Mouse (Mus musculus): ENCODE measurements around the gene Yod1.

The Yod1 gene

DNA sequence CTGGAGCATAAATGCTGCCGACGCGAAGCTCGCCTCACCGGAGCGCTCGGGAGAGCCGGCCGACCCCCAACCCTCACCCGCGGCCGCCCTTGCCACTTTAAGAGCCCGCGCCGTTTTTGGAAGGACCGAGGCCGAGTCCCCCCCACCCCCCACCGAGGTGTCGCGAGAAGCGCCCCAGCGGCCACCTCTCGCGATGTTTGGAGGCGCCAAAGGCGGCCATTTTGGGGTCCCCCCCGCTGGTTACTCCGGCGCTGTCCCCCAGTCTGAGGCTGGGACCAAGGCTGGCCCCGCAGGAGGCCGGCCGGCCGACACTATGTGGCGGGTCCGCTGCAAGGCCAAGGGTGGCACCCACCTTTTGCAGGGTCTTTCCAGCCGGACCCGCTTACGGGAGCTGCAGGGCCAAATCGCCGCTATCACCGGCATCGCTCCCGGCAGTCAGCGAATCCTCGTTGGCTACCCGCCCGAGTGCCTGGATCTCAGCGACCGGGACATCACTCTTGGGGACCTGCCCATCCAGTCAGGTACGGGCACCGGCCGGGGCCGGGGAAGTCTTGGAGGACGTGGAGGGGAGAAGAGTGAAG lies at the start of gene Yod1:
Gene Yod1 (plus strand): TSS at position 37 of the 581 bp plus-strand sequence.
- DNase-seq (ENCODE audit: low read depth, low spot score), result peak; percentile 87

DNA sequence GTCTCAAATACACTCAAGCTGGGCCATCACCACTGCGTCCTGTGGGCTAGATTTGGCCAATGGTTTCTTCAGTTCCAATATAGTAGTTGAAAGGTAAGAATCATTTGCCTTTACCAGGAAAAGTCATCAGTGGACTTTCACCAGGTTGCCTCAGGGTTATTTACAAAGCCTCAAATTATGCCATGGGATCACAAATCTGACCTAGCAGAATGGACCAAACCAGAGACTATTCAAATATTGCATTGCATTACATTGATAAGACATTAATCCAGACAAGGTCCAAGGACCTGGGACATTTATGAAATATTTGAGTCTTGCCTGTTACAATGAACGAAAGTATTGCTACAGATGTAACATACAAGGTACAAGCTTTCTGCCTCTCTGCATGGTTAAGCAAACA lies 38.6 kb upstream of the Yod1 start:
- no peak for DNase-seq (ENCODE audit: low read depth, low spot score)

DNA sequence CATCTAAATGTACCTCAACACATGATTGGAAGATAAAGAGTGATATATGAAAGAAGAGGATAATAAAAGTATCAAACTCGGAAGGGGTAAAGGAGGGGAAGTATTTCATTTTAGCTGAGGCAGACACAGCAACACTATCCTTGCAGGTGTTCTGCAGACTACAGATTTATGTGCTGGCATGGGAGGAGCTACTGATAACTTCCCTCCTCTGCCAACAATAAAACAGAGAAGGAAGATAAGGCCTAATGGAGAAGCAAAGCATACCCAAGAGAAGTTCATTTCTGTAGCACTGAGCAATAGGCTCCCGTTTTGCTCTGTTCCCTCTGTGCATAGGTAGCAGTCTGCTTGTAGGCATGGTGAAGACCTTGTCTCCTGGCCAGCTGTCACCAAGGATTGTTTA lies 36.1 kb upstream of the Yod1 start:
- DNase-seq (ENCODE audit: low read depth, low spot score), result no peak

DNA sequence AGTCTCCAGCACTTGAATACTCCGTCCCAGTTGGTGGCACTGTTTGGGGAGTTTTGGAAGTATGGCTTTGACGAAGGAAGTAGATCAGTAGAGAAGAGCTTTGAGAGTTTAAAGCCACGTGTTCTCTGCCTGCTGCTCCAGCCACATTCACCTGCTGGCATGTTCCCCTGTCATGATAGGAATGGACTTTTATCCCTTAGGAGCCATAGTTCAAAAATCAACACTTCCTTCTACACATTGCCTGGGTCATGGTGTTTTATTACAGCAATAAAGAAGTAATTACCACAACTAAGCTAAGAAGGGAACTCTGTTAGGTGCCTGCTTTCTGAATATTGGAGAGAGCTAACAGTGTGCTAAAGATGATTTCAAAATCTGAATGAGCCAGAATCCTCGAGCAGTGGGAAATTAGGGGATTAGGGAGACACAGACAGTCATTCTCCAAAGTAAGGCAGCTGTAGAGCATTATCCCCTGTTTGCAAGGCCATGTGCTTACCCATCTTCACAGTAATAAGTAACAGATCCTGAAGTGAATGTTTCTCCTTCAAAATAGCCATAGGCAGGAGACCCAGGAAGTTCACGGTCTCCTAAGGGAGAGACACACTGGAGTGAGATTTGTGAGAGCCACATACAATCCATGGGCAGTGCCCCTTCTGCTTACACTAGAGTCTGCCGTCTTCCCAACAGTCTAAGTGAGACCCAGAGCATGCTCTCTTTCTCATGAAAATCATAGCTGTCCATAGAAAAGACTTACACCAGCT lies 35.3 kb upstream of the Yod1 start:
- no peak for DNase-seq (ENCODE audit: low read depth, low spot score)

DNA sequence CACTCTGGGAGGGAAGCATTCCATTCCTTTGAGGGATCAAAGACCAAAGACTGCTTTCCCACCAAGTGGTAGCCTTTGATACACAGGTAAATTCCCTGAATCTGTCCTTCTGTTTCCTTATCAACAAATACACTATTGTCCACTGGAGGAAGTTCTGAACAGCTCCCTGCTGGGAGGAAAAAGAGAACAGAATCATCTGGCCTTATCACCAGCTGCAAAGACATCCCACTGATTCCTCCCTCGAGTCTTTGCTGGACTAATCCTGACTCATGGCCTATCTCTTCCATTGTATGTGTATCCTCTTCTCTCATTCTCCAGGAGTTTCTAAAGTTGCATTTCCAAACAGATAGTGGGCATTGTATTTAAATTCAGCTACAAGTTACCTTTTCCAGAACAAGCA lies 33.2 kb upstream of the Yod1 start:
- DNase-seq (ENCODE audit: low read depth, low spot score), result no peak

DNA sequence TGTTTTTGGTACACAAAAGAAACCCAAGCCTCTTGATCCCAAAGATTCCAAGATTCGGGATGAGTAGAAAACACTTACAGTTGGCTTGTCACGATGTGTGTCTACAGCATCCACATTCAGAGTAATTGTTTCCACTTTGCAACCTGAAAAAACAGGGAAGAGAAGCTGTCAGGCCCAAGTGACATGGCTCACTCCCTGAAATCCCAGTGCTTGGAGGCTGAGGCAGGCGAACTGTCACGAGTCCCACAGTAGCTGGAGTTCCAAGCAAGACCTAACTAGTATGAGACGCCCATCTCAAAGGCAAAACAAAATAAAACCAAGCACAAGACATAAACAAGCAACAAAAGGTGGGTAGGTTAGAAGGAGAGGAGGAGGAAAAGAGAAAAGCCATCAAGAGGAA lies 18.5 kb upstream of the Yod1 start:
- DNase-seq (ENCODE audit: low read depth, low spot score), result no peak

DNA sequence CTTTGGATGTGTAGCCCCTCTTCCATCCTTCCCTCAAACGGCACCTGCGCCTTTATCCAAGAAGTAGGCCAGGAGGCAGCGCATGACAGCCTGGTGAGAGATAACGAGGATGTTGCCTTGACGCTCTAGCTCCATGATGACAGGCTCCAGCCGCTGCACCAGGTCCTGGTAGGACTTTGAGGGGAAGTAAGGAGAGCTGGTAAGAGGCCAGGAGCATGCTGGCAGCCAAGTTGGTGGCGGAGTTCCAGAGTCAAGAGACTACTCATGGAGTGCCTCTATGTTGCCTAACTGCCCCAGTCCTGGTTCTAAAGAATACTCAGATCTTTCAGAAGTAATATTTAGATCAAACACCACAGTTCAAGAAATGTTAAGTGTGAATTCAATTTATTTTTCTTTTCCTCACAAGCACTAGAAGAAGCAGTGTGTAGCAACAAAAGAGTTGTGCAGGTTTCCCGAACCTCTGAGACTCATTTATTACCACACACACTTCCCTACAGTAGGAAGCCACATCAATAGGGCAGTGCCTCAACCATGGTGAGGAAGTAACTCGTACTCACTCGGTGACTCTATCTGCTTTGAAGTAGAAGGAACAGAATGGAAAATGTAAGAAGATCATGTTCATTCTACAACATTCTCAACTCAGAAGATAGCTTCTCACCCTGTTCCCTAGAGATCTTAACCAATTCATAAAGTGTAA lies 17.0 kb upstream of the Yod1 start:
- no peak for DNase-seq (ENCODE audit: low read depth, low spot score)

DNA sequence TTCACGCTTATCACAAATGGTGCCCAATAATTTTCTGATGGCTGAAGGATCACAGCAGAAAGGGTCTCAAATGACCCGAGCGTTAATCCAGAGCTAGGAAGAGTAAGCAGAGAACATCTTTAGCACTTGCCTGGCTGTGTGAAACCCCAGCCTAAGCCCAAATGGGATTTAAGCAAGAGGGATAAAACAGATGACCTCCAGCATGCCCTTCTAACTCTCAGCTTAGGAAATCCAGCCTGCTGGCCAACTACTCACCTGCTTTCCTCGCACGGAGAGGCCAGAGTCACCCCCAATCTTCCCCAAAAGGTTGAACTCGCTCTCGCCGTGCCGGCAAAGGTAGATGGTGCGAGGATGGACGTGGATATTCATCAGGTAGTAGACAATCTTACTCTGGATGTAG lies 15.2 kb upstream of the Yod1 start:
- DNase-seq (ENCODE audit: low read depth, low spot score), result no peak

DNA sequence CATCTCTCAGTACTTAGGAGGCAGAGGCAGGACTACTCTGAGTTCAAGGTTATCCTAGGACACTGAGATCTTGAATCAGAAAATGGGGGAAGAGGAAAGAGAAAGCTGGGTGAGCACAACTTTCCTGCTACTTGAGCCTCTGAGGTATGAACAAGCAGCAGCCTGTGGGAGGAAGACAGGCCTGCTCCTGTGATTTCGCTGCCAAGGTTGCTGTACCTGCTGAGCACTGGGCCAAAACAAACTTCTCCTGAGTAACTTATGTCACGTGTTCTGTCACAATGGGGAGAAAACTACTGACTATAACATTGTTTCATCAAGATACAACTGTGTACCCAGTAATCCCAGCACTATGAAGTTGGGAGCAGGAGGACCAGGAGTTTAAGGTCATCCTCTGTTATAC lies 13.5 kb upstream of the Yod1 start:
- DNase-seq (ENCODE audit: low read depth, low spot score), result no peak

DNA sequence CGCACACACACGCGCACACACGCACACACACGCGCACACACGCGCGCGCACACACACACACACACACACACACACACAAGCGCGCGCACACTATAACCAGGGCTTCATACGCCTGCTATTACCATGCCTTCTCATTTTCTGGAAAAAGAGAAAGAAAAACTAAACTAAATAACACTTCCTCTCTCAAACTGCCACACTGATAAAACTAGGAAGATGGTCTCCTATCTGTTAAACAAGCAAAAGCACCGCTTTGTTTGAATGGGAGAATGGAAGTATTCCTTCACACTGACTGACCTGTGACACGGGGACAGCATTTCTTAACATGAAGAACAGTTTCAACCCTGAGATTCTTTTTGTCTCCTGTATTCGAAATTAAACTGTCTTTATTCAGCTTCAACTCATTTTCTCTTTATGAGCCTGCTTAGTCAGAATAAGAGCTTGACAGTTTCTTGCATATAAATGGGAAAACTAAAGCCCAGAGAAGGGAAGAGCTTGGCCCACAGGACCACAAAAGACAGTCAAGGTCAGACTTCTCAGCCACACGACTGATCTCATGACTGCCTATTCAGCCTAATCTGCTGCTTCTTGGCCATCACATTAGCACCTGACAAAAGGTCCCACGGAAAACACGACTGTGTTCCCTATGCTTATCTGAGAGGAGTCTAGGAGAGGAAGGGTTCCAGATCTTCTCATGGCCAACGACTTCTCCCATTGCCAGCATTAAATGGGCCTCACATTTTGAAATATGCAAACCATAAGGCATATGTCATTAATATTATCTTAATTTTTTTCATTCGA lies 6.6 kb upstream of the Yod1 start:
- no peak for DNase-seq (ENCODE audit: low read depth, low spot score)

DNA sequence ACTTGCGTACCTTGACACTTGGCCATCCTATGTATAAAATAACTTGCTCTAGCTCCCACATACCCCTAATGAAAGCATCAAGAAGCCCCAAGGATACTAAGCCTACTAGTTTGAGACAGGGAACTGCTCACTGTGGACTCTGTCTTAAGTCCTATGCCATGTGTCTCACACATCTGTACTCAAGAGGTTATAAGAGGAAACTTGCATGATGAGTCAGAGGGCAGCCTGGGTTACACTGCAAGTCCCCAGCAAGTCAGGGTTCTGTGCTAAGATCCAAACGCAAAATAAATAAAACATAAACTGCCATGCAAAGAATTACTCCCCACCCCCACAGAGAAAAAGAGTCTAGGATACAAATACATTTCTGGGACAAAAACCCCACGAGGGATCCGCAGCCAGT lies 3.1 kb upstream of the Yod1 start:
- peak; percentile 47 for DNase-seq (ENCODE audit: low read depth, low spot score)

DNA sequence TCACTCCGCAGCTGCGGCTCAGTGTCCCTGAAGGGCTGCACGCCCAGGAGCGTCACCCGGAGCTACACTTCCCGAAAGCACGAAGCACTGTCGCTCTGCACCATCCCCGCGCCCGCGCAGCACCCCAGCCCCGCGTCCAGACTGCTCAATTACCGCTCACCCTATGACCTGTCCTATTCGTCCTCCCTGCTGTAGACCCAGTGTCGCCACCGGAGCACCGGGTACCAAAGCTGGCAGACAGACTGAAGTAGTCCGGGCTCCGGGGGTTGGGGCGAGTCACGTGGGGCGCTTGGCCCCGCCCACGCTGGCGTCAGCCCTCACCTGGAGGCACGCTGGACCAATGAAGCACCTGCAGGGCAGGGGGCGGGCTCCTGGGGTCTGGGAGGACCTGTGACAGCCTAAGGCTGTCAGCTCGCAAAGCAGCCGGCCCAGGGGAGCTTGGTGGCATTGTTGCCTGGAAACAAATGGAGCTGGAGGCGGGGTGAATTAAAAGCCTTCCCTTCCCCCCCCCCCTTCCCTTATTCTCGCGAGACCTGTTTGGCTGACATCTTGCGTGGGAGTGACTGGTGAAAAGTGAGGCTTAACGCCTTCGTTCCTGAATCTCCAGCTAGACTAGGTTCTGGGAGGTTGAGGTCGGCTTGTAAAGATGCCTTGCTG lies 1.4 kb upstream of the Yod1 start, which contains the start of gene Gm29427:
Gene Gm29427 (minus strand): TSS at position 239 of the 657 bp plus-strand sequence.
- DNase-seq (ENCODE audit: low read depth, low spot score), result peak; percentile 88

DNA sequence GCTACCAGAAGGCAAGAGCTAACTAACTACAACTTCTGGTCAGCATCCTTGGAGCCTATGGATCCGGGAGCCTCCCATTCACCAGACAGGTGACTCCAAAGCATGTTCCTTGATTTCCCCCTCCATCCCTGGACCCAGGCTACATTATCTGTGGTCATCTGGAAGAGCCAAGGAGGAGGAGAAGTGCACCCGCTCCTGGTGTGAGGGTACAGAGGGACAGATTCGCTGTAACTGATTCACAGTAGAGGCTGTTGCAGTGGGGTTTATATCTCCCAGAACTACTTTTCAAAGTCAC lies 962 bp upstream of the Yod1 start:
- no peak for DNase-seq (ENCODE audit: low read depth, low spot score)

DNA sequence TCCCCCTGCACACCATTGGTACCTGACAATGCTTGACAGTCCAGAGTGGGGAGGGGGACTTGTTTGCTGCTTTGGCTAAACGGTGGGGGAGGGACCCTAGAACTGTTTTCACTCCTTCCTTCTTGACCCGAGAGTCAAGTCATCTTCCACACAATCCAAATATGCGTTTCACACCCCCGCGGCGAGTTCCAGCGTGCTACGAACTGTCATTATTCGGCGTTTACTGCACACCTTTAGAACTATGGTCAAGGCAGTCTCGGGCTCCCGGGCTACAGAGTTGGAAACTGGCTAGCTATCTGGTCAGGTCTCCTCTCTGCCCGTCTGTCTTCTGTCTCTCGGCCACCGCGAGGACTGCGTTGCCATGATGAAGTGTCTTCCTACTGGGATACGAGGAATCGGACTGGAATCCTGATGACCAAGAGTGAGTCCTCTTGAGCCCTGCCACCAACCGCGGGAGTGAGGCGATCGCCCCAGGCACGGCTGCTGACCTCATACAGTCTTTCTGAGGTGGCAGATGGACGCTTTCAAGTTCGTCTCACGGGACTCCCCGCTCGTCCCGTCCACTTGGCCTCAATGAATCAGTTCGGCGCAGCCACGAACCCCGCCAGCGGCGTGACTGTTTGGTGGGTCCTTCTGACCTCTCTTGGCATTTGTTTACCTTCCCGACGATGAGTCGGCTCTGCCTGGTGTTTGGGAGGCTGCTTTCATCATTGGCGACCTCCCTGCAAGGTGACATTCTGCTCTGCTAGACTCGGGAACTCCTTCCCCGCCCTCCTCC lies 425 bp upstream of the Yod1 start:
- DNase-seq (ENCODE audit: low read depth, low spot score), result peak; percentile 70

DNA sequence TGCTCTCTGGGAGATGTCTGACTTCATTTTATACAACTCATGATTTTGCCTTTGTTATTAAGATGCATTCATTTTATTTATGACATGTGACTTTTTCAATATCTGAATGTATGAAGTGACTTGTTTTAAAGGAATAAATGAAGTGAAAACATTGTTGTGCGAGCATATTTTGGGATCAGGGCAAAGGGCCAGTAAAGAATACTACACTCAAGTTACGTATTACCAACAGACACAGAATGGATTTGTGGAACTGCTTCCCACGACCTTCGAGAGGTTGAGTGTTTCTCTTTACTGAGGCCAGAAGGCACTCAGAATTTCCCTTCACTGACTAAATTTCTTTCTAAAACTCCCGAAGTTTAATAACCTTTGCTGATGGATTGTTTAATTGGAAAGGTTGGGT lies 7.1 kb downstream of the Yod1 start:
- no peak for DNase-seq (ENCODE audit: low read depth, low spot score)

DNA sequence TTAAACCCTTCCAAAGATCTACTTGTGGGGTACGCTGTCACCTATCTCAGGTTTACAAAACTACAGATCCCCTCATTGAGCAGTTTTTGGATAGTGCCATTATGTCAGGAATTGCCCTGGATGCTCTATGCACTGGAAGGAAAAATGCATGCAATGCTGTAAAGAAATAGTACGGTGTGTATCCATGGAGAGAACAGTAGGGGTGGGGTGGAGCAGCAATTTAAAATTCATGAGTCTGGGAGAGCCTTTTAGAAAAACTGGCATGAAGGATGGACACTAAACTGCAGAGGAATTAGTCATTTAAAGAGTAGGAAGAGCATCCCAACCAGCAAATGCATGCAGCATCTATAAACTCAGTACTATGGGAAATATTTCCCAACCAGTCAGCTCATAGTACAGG lies 9.3 kb downstream of the Yod1 start:
- DNase-seq (ENCODE audit: low read depth, low spot score), result no peak

DNA sequence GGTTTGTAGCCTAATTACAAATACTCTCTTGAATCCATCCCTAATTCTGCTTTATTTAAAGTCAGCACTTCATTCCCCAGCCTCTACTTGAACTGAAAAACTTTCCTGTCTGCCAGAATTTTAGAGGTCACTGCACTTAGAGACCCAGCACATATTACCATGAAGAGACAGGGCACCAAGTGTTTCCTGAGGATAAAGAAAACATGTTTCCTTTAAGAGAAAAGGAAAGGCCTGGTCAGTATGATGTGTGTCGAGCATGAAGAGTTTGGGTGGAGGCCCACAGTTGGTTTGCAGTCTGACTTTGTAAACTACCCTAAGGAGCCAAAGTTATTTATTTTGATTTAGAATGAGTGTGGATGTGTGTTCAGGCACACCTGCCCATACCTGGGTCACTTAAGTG lies 10.9 kb downstream of the Yod1 start:
- no peak for DNase-seq (ENCODE audit: low read depth, low spot score)

DNA sequence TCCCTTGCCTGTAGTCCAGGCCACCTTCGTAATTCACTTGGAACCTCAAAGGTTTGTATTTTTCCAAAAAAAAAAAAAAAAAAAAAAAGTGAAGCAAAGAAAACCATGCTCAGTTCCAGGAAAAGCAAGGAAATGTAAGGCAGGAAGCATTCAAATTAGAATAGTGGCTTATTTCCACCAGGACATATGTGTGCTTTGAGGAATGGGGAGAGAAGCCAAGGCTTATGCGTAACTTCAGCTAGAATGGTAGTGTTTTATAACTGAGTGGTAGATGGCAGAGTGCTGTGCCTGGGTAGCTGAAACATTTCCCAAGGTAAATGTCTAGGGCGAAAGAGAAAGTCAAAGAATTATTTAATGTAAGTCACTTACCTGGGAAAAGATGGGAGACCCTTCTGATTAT lies 11.6 kb downstream of the Yod1 start:
- no peak for DNase-seq (ENCODE audit: low read depth, low spot score)

DNA sequence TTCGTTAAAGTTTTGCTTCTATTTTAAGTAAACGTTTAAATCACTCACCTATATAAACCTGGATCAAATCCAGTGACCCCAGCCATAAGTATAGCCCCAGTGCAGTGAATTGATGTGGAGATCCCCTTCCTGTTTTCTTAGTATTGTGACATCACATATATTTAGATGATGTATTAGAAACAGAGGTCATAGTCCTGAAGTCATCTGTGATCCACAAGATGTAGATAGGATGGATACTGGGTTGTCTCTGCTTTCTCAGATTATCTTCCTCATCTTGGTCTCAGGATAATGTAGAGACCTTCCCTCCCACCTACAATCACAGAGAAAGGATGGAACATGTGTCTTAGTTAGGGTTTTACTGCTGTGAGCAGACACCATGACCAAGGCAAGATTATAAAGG lies 12.0 kb downstream of the Yod1 start, which contains the start of gene Pfkfb2:
Gene Pfkfb2 (minus strand): TSS at position 101 of the 400 bp plus-strand sequence.
- no peak for DNase-seq (ENCODE audit: low read depth, low spot score)

DNA sequence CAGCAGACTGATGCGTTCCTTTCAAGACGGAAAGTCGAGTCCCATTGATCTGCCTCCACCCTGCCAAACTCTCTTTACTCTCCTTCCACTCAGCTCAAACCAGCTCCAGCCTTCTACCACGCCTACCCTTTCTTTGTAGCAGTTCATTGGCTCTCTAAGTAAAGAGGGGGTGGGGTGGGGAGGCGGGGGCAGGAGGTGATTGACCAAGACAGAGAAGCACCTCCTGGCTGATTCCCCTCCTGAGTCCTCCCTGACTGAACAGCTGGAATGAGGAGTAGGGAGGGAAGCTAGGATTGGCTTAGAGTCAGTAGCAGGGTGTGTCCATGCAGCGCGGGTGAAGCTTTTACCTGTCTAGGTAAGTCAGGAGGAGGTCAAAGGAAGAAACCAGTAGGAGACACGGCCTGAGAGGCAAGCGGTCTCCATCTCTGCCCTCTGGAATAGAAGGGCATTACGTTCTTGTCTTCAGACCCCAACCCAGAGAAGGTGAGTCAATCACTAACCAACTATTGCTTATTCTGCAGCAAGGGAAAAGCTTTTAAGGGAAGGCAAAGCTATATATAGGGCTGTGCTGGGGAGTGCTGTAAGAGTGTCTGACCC lies 14.7 kb downstream of the Yod1 start, which contains the start of gene AA986860:
Gene AA986860 (plus strand): TSS at position 236 of the 597 bp plus-strand sequence.
- DNase-seq (ENCODE audit: low read depth, low spot score), result no peak
